Mouse (Mus musculus): Measurements from ENCODE around the gene Xaf1. TPM values are rescaled to one million over a fixed set of nuclear protein-coding genes. Genes with fewer than 3 reads are reported as not detected.

Xaf1 gene
- polyA plus RNA-seq (2015; fragmentation: Illumina TruSeq; extraction: RNeasy Lipid Tissue Mini Kit (QIAGEN cat#74804); ENCODE audit: insufficient read depth, low read depth, low replicate concordance) = 8.9 TPM

GRCm38 (mm10) chr11:72301334-72301733, at the start of gene Xaf1:
Gene Xaf1 (plus strand): TSS chr11:72301629.

GRCm38 (mm10) chr11:72266960-72267560, 34.4 kb upstream of the Xaf1 start, which contains the start of gene Slc13a5:
Gene Slc13a5 (minus strand): TSS chr11:72267222.

GRCm38 (mm10) chr11:72314151-72314895, 12.9 kb downstream of the Xaf1 start, which contains the start of gene Fbxo39:
Gene Fbxo39 (plus strand): TSS chr11:72314444.

GRCm38 (mm10) chr11:72362347-72362741, 60.9 kb downstream of the Xaf1 start, which contains the start of gene Tekt1:
Gene Tekt1 (minus strand): TSS chr11:72362442.

Other genes starting within 250 kb of the Xaf1 start
- 3.7 TPM for gene Pitpnm3, start 165.9 kb upstream of the Xaf1 start, polyA plus RNA-seq (2015; fragmentation: Illumina TruSeq; extraction: RNeasy Lipid Tissue Mini Kit (QIAGEN cat#74804); ENCODE audit: insufficient read depth, low read depth, low replicate concordance)
- gene Gm43951, start 94.8 kb upstream of the Xaf1 start, polyA plus RNA-seq (2015; fragmentation: Illumina TruSeq; extraction: RNeasy Lipid Tissue Mini Kit (QIAGEN cat#74804); ENCODE audit: insufficient read depth, low read depth, low replicate concordance) = not detected
- 3.9 TPM for gene 4933427D14Rik, start 94.2 kb upstream of the Xaf1 start, polyA plus RNA-seq (2015; fragmentation: Illumina TruSeq; extraction: RNeasy Lipid Tissue Mini Kit (QIAGEN cat#74804); ENCODE audit: insufficient read depth, low read depth, low replicate concordance)
- 45.2 TPM for gene Txndc17, start 94.1 kb upstream of the Xaf1 start, polyA plus RNA-seq (2015; fragmentation: Illumina TruSeq; extraction: RNeasy Lipid Tissue Mini Kit (QIAGEN cat#74804); ENCODE audit: insufficient read depth, low read depth, low replicate concordance)
- 3.6 TPM for gene Med31, start 86.0 kb upstream of the Xaf1 start, polyA plus RNA-seq (2015; fragmentation: Illumina TruSeq; extraction: RNeasy Lipid Tissue Mini Kit (QIAGEN cat#74804); ENCODE audit: insufficient read depth, low read depth, low replicate concordance)
- gene Slc13a5, start 34.4 kb upstream of the Xaf1 start, polyA plus RNA-seq (2015; fragmentation: Illumina TruSeq; extraction: RNeasy Lipid Tissue Mini Kit (QIAGEN cat#74804); ENCODE audit: insufficient read depth, low read depth, low replicate concordance) = not detected
- not detected for gene Fbxo39, start 12.8 kb downstream of the Xaf1 start, polyA plus RNA-seq (2015; fragmentation: Illumina TruSeq; extraction: RNeasy Lipid Tissue Mini Kit (QIAGEN cat#74804); ENCODE audit: insufficient read depth, low read depth, low replicate concordance)
- gene Tekt1, start 60.8 kb downstream of the Xaf1 start, polyA plus RNA-seq (2015; fragmentation: Illumina TruSeq; extraction: RNeasy Lipid Tissue Mini Kit (QIAGEN cat#74804); ENCODE audit: insufficient read depth, low read depth, low replicate concordance) = not detected
- 3.6 TPM for gene Smtnl2, start 110.1 kb downstream of the Xaf1 start, polyA plus RNA-seq (2015; fragmentation: Illumina TruSeq; extraction: RNeasy Lipid Tissue Mini Kit (QIAGEN cat#74804); ENCODE audit: insufficient read depth, low read depth, low replicate concordance)
- gene Ggt6, start 133.9 kb downstream of the Xaf1 start, polyA plus RNA-seq (2015; fragmentation: Illumina TruSeq; extraction: RNeasy Lipid Tissue Mini Kit (QIAGEN cat#74804); ENCODE audit: insufficient read depth, low read depth, low replicate concordance) = 0.61 TPM
- 21.5 TPM for gene Mybbp1a, start 139.7 kb downstream of the Xaf1 start, polyA plus RNA-seq (2015; fragmentation: Illumina TruSeq; extraction: RNeasy Lipid Tissue Mini Kit (QIAGEN cat#74804); ENCODE audit: insufficient read depth, low read depth, low replicate concordance)
- 25.8 TPM for gene Spns2, start 188.3 kb downstream of the Xaf1 start, polyA plus RNA-seq (2015; fragmentation: Illumina TruSeq; extraction: RNeasy Lipid Tissue Mini Kit (QIAGEN cat#74804); ENCODE audit: insufficient read depth, low read depth, low replicate concordance)
- gene Spns3, start 248.9 kb downstream of the Xaf1 start, polyA plus RNA-seq (2015; fragmentation: Illumina TruSeq; extraction: RNeasy Lipid Tissue Mini Kit (QIAGEN cat#74804); ENCODE audit: insufficient read depth, low read depth, low replicate concordance) = 0.22 TPM